Mouse (Mus musculus) ES-E14 (cell line): Measurements from ENCODE around the gene Magi2. TPM values are rescaled to one million over a fixed set of nuclear protein-coding genes. Genes with fewer than 3 reads are reported as not detected.

Experiments
- DNase-seq: peaks from one replicate; pipeline ENCODE4 v3.0.0-alpha.2; 2013; ENCODE audit warnings: low read depth, low spot score
- H3K27ac ChIP-seq: 2 replicates; pipeline ENCODE4 v1.5.1; 2012; ENCODE audit warnings: low read depth, mild to moderate bottlenecking, low read length, moderate library complexity, mixed read lengths; ENCODE audit not compliant: poor library complexity, insufficient read depth, severe bottlenecking
- H3K36me3 ChIP-seq: 2 replicates; pipeline ENCODE4 v1.6.1; 2012; ENCODE audit warnings: mild to moderate bottlenecking, low read length, moderate library complexity, mixed read lengths; ENCODE audit not compliant: control insufficient read depth, poor library complexity, insufficient read depth, severe bottlenecking
- H3K4me1 ChIP-seq, 2 experiments: fragments of 150-350 bp in 1 of 2; sonication (generic) in 1 of 2; 2 replicates each; pipeline ENCODE4 v1.6.1; 2012; ENCODE audit warnings: low read length in 2 of 2, mild to moderate bottlenecking in 1 of 2, mixed read lengths in 1 of 2; ENCODE audit not compliant: control insufficient read depth in 2 of 2, insufficient read depth in 2 of 2, poor library complexity in 1 of 2
- H3K4me3 ChIP-seq, 2 experiments: fragments of 150-350 bp in 1 of 2; sonication (generic) in 1 of 2; 2 replicates each; pipeline ENCODE4 v1.5.1; 2012; ENCODE audit warnings: low read length in 2 of 2, low read depth in 1 of 2, mild to moderate bottlenecking in 1 of 2, mixed read lengths in 1 of 2; ENCODE audit not compliant: insufficient read depth in 1 of 2, poor library complexity in 1 of 2, severe bottlenecking in 1 of 2
- H3K9ac ChIP-seq: 2 replicates; pipeline ENCODE4 v1.6.1; 2012; ENCODE audit warnings: low read depth, mild to moderate bottlenecking, low read length, mixed read lengths; ENCODE audit not compliant: poor library complexity, insufficient read depth, severe bottlenecking
- H3K9me3 ChIP-seq: fragments of 150-350 bp; sonication (generic); 2 replicates; pipeline ENCODE4 v1.6.1; 2012; ENCODE audit warnings: low read depth, mild to moderate bottlenecking, low read length; ENCODE audit not compliant: control insufficient read depth, insufficient read depth
- CHD2 ChIP-seq: IDR thresholded peaks from 2 replicates; pipeline ENCODE4 v1.6.1; 2014; ENCODE audit warnings: mild to moderate bottlenecking, low read depth, low read length, inconsistent platforms
- HCFC1 ChIP-seq: IDR thresholded peaks from 2 replicates; pipeline ENCODE4 v1.6.1; 2012; ENCODE audit warnings: low read length, inconsistent platforms, borderline replicate concordance; ENCODE audit not compliant: insufficient read depth
- MAFK ChIP-seq: IDR thresholded peaks from 2 replicates; pipeline ENCODE4 v1.6.1; 2014; ENCODE audit warnings: mild to moderate bottlenecking, low read depth, low read length, inconsistent platforms; ENCODE audit not compliant: insufficient read depth
- ZC3H11A ChIP-seq: IDR thresholded peaks from 2 replicates; pipeline ENCODE4 v1.6.1; 2012; ENCODE audit warnings: low read depth, mild to moderate bottlenecking, inconsistent platforms, low read length, borderline replicate concordance
- ZNF384 ChIP-seq: IDR thresholded peaks from 2 replicates; pipeline ENCODE4 v1.6.1; 2012; ENCODE audit warnings: low read depth, low read length, inconsistent platforms
- in situ Hi-C, 2 experiments: fragments of 600-800 bp; cut with MboI; formaldehyde crosslinking; loops; one replicate each; pipeline ENCODE4 v1.15.1; 2025; ENCODE audit warnings: low sequenced_read_pairs in 2 of 2, inconsistent platforms in 1 of 2; ENCODE audit not compliant: unreplicated experiment in 2 of 2
- total RNA-seq: library from RNA; depleted of rRNA; stranded (reverse); fragments of 300-350 nt; gene quantifications from 2 replicates; pipeline ENCODE4 v1.2.3, GENCODE M21; 2012

Magi2 gene
- total RNA-seq, 1 experiment: 0.85 TPM

- no peaks in the 10 kb centered on the region for H3K4me1 ChIP-seq
- in situ Hi-C loops: no loop called here
- no peak overlapping the region for H3K9ac ChIP-seq
These were observed 636.0 kb downstream of the Magi2 start for GRCm38 (mm10) chr5:19862854-19863253.

DNA sequence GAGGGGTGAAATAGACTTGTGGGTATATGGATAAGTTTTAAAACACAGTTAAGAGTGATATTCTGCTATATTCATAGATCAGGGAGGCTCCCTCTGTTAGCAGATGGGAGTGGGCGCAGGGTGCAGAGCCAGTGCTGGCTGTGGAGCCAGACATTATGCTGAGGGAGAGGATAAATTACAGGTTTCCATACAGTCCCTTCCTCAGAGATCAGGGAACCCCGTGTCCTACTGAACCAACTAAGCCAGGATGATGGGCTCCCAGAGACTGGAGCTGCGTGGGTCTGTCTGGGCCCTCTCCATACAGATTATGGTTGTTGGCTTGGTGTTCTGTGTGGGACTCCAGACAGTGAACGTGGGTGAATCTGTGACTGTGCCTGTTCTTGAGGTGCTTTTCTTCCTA is 643.6 kb downstream of the Magi2 start:
- TF ChIP-seq CHD2: no peak
- TF ChIP-seq ZC3H11A: no peak
- TF ChIP-seq HCFC1: no peak
- TF ChIP-seq ZNF384: no peak
- no peak for TF ChIP-seq MAFK
- Histone ChIP-seq H3K9ac (no peak overlapping the region), H3K4me3 (no peak overlapping the region), H3K36me3 (no peaks in the 10 kb centered on the region), H3K4me1 (no peaks in the 10 kb centered on the region), H3K27ac (no peak overlapping the region), H3K9me3 (no peaks in the 10 kb centered on the region)
- DNase-seq: no peak
- in situ Hi-C loops: no loop called here

More at GRCm38 (mm10) chr5:19862854-19863253, 636.0 kb downstream of the Magi2 start:
- TF ChIP-seq CHD2 (no peak), MAFK (no peak), ZC3H11A (no peak), ZNF384 (no peak), HCFC1 (no peak)
- no peaks in the 10 kb centered on the region for H3K36me3 ChIP-seq
- H3K27ac ChIP-seq: no peak overlapping the region
- no peak for DNase-seq
- no peaks in the 10 kb centered on the region for H3K9me3 ChIP-seq
- H3K4me3 ChIP-seq: no peak overlapping the region

DNA sequence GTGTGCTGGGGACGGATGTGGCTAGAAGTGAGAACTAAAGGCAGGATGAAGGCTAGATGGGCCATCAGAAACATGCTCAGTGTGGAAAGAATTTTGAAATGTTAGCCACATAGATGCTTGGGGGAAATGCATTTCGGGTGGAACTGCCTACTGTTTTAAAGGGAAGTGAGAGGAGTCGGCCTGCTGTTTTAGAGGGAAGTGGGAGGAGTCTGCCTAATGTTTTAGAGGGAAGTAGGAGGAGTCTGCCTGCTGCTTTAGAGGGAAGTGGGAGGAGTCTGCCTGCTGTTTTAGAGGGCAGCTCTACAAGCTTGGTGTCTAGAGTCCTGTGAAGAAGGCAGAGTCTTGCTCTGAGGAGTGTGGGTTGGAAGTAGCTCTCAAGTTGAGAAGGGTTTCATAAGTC is 664.9 kb downstream of the Magi2 start:
- H3K4me3 ChIP-seq: no peak overlapping the region
- H3K4me1 ChIP-seq: no peaks in the 10 kb centered on the region
- no peaks in the 10 kb centered on the region for H3K9me3 ChIP-seq
- H3K27ac ChIP-seq: no peak overlapping the region
- H3K36me3 ChIP-seq: no peaks in the 10 kb centered on the region
- no peak overlapping the region for H3K9ac ChIP-seq
- DNase-seq: no peak
- in situ Hi-C loops: no loop called here
- TF ChIP-seq HCFC1 (no peak), CHD2 (no peak), MAFK (no peak), ZC3H11A (no peak), ZNF384 (no peak)

GRCm38 (mm10) chr5:19895893-19896292 is 669.1 kb downstream of the Magi2 start:
- in situ Hi-C loops: no loop called here
- Histone ChIP-seq H3K4me3 (no peak overlapping the region), H3K27ac (no peak overlapping the region), H3K36me3 (no peaks in the 10 kb centered on the region), H3K9me3 (no peaks in the 10 kb centered on the region), H3K9ac (no peak overlapping the region), H3K4me1 (no peaks in the 10 kb centered on the region)
- TF ChIP-seq CHD2: no peak
- TF ChIP-seq ZNF384: no peak
- no peak for TF ChIP-seq HCFC1
- no peak for TF ChIP-seq MAFK
- no peak for TF ChIP-seq ZC3H11A
- DNase-seq: no peak

DNA sequence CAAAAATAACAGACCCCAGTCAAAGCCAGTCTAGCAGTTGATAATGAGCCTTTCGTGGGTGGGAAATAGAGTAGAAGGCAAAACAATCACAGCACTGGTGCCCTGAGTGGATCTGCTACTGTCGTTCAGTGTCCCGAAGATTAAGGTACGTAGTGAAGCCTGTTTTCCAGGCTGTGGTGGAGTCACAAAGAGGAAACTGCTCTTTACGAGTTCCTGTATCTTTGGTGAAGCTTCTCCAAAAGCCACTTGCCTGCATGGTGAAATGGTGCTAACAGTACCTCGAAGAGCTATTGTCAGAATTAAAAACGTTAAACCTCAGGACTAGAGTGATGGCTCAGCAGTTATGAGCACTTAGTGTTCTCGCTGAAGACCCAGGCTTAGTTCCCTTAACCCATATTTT is 674.8 kb downstream of the Magi2 start:
- in situ Hi-C loops: no loop called here

More for the DNA sequence above, 674.8 kb downstream of the Magi2 start:
- Histone ChIP-seq H3K9ac (no peak overlapping the region), H3K4me1 (no peaks in the 10 kb centered on the region), H3K4me3 (no peak overlapping the region), H3K9me3 (no peaks in the 10 kb centered on the region), H3K36me3 (no peaks in the 10 kb centered on the region), H3K27ac (no peak overlapping the region)
- DNase-seq: no peak
- no peak for TF ChIP-seq ZC3H11A
- TF ChIP-seq HCFC1: no peak
- no peak for TF ChIP-seq ZNF384
- no peak for TF ChIP-seq CHD2
- TF ChIP-seq MAFK: no peak
